Mouse (Mus musculus) lung, postnatal 14 days (tissue): ENCODE results near the gene Pak7.
"Not testable (repeated sequence)": the region's sequence is repeated elsewhere in the genome, so short reads cannot be mapped to it uniquely, and the experiment has no call there.

ENCODE experiments used
- DNase-seq: peaks from one replicate; pipeline ENCODE4 v3.0.0; 2021

Gene Pak7

GRCm38 (mm10) chr2:136387181-136388131 is at the start of gene Pak7:
Gene Pak7, minus strand, starts transcription at chr2:136387967.
- no peak for DNase-seq

- no peak for DNase-seq
Measured at GRCm38 (mm10) chr2:136425561-136425960, 37.8 kb upstream of the Pak7 start.

- DNase-seq = no peak
Measured at GRCm38 (mm10) chr2:136419543-136419942, 31.8 kb upstream of the Pak7 start.

GRCm38 (mm10) chr2:136416381-136416780 is 28.6 kb upstream of the Pak7 start:
- DNase-seq = no peak

GRCm38 (mm10) chr2:136402587-136402986 is 14.8 kb upstream of the Pak7 start:
- no peak for DNase-seq

- no peak for DNase-seq
Measured at GRCm38 (mm10) chr2:136375318-136375717, 12.4 kb downstream of the Pak7 start.

GRCm38 (mm10) chr2:136372361-136372760 is 15.4 kb downstream of the Pak7 start:
- no peak for DNase-seq

GRCm38 (mm10) chr2:136351393-136352096 is 36.2 kb downstream of the Pak7 start:
- no peak for DNase-seq

DNA sequence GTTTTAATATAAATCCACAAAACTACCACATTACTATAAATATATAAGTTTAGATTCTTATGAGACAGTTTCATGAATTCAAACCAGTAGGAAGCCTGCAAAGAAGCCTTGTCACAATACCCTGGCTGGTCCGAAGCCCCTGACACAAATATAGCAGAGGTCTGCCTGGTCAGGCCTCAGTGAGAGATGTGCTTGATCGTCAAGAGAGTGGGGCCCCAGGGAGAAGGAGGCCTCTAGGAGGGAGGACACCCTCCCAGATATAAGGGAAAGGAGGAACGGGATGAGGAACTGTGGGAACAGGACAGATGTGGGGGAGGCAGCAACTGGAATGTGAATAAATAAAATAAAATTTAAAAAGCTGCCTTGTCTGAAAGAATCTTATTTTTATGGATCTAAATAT is 37.3 kb downstream of the Pak7 start:
- DNase-seq = no peak

- DNase-seq = no peak
Measured at GRCm38 (mm10) chr2:136349671-136350275, 38.0 kb downstream of the Pak7 start.

DNA sequence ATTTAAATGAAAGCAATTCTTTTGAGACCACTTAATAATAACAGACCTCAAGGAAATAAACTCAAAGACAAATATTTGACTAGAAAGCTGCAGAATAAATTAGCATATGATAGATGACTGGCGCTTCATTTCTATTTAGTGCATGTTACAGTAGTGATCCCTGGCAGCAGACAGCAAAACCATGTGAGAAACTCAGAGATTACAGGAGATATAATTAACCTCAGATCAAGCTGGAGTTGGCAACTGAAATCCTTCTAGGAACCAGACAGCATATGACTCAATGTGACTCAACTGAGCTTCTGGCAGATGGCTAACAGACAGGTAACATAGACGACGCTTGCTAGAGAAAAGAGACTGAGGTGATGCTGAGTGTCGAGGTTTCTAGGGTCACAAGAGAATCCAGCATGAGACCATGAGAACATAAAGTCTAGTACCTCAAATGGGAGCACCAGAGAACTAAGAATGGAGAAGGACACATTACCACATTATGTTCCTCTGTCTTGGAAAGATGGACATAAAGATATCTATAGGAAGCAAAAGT is 43.5 kb downstream of the Pak7 start:
- DNase-seq = not testable (repeated sequence)

- DNase-seq = no peak
Measured at GRCm38 (mm10) chr2:136329974-136330373, 57.8 kb downstream of the Pak7 start.

- DNase-seq = no peak
Measured at GRCm38 (mm10) chr2:136325646-136326045, 62.1 kb downstream of the Pak7 start.

- DNase-seq = no peak
Measured at GRCm38 (mm10) chr2:136309313-136309712, 78.5 kb downstream of the Pak7 start.

DNA sequence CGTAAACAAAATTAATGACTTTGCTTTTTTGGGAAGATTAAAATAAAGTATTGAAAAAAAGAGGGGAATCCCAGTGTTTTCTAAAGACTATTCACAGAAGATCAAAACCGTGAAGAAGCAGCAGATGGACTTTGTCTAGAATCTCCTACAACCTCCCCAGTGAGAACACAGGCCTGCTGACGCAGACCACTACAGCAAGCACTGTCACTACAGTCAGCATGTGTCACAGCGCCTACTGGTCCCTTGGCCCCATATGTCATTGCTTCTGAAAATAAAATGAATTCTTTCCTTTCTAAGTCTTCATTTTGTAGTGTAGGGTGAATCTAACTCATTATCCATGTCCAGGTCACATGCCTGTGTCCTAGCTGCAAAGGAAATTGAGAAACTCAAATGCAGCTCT is 79.0 kb downstream of the Pak7 start:
- no peak for DNase-seq

DNA sequence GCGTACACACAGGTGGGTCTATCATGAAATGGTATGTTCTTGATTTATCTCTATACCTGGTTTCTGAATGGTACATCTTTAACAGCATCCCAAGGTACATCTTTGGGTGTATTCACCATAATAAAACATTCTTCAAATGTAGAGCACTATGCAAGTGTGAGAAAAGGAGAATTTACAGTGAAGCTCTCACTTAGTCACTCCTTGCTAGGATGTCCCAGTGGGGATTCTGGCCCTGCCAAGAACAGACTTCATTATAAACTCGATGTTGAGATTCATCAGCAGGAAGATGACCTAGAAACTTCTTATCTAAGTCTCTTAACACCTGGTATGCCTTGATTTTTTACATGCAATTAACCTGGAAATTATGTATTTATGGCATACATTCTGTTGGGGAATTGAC is 85.6 kb downstream of the Pak7 start:
- no peak for DNase-seq

DNA sequence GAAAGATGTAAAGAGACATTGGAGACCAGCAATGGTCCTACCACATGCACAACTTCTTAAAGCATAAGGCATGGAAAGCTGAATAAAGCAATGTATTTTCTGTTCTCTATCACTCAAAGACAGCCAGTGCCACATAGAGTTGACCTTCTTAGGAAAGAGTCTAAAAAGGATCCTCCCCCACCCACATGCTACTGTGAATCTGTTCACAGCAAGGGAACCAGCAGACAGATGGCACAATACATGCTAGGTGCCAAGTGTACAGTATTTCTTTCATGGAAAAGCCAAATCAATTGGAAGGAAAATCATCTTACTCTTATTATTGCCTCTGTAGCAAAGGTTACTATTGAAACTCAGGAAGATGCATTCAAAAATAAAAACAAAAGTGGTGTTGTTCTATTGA is 86.4 kb downstream of the Pak7 start:
- DNase-seq = no peak

DNA sequence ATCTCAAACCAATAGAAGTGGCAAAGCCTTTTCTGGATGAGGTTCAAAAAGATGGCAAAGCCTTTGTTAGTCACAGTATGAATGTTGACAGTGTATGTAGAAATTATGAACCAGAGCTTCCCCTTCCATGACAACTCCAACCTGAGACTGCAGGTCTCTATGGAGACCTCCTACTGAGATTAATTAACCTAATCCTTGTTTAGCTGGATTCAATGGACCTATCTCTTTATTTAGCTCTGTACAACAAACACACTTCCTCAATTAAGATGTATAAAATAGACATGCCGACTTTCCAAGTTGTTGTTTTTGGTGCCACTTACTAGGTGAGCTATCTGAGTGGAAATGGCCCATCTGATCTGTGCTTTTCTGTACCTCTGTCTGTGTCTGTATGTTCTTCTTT is 90.4 kb downstream of the Pak7 start:
- no peak for DNase-seq

DNA sequence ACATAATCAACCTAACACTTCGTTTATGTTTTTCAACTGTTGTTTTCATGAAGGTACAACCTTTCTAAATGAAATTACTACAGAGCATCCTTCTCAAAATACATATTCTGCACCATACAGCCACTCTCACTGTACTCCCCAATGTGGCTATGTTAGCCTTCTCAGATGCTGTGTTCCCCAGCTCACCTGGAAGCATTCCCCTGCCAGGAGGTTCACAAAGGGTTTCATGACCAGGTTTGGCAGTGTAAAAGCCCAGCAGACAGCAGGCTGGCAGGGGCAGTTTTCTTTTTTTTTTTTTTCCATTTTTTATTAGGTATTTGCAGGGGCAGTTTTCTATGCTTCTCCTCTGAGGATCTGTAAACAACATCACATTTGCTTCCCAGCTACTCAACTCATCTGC is 105.7 kb downstream of the Pak7 start:
- DNase-seq = no peak

GRCm38 (mm10) chr2:136241960-136242359 is 145.8 kb downstream of the Pak7 start:
- not testable (repeated sequence) for DNase-seq

GRCm38 (mm10) chr2:136231228-136231627 is 156.5 kb downstream of the Pak7 start:
- no peak for DNase-seq

DNA sequence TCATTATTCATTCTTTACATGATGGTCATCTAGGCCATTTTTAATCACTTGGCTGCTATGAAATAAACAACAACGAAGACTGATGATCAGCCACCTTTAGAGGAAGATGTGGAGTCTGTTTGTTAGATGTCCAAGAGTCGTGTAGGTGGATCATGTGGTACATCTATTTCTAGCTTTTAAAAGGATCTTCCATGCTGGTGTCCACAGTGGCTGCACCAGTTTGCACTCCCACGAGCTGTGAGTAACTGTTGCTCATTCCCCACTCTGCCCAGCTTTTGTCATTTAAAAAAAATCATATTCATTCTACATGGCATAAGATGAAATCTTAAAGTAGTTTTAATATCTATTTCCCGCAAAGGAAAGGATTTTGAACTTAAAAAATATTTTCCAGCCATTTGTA is 183.7 kb downstream of the Pak7 start:
- DNase-seq = no peak

DNA sequence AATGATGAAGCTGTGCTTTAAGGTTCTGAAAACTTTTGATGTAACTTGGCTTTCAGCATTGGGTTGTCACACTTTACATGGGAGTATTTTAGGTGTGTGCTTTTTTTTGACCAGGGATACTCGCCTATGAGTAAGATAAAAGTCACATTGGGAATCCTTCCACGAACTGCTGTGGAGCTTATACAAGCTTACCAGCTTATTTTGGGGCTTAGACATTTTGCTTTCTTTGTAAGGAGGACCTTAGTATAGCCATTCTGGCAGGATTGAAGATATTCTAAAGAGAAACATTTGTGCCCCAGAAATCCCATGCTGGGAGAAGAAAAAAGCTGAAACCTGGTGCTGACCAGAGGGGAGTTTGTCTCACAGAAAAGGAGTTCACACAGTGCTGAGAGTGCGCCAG is 212.7 kb downstream of the Pak7 start:
- DNase-seq = no peak
